Mouse (Mus musculus) limb, embryonic 14.5 days (tissue): Measurements from ENCODE around the gene Tmco4. TPM values are rescaled to one million over a fixed set of nuclear protein-coding genes. Genes with fewer than 3 reads are reported as not detected.

ENCODE experiments used
- ATAC-seq: fragments of 200-750 bp; cut with Nextera tagmentation; 2 replicates; pipeline ENCODE4 v1.8.0; 2017; ENCODE audit warnings: low read depth, moderate number of reproducible peaks, moderate TSS enrichment; ENCODE audit not compliant: low FRiP score
- DNase-seq: peaks from one replicate; pipeline ENCODE4 v3.0.0-alpha.2; 2015; ENCODE audit warnings: low spot score
- H3K27ac ChIP-seq: fragments of 300-500 bp; sonication (generic); replicated peaks from 2 replicates; pipeline ENCODE4 v1.5.1; 2014; ENCODE audit warnings: low read depth, mild to moderate bottlenecking, low read length, moderate library complexity, mixed read lengths
- H3K27me3 ChIP-seq: fragments of 300-500 bp; sonication (generic); 2 replicates; pipeline ENCODE4 v1.6.1; 2014; ENCODE audit warnings: low read length, mixed read lengths; ENCODE audit not compliant: control insufficient read depth, insufficient read depth
- H3K36me3 ChIP-seq: fragments of 300-500 bp; sonication (generic); 2 replicates; pipeline ENCODE4 v1.6.1; 2014; ENCODE audit warnings: mild to moderate bottlenecking, low read length, moderate library complexity, mixed read lengths; ENCODE audit not compliant: control insufficient read depth, insufficient read depth
- H3K4me1 ChIP-seq: fragments of 300-500 bp; sonication (generic); 2 replicates; pipeline ENCODE4 v1.6.1; 2014; ENCODE audit warnings: antibody characterized with exemption, low read length, mixed read lengths; ENCODE audit not compliant: control insufficient read depth, insufficient read depth
- H3K4me2 ChIP-seq: fragments of 300-500 bp; sonication (generic); replicated peaks from 2 replicates; pipeline ENCODE4 v1.6.1; 2014; ENCODE audit warnings: low read depth, mild to moderate bottlenecking, low read length, moderate library complexity; ENCODE audit not compliant: severe bottlenecking
- H3K4me3 ChIP-seq: fragments of 300-500 bp; sonication (generic); replicated peaks from 2 replicates; pipeline ENCODE4 v1.5.1; 2014; ENCODE audit warnings: low read length
- H3K9ac ChIP-seq: fragments of 300-500 bp; sonication (generic); 2 replicates; pipeline ENCODE4 v1.6.1; 2014; ENCODE audit warnings: mild to moderate bottlenecking, low read depth, low read length, moderate library complexity; ENCODE audit not compliant: severe bottlenecking
- H3K9me3 ChIP-seq: fragments of 300-500 bp; sonication (generic); 2 replicates; pipeline ENCODE4 v1.6.1; 2016; ENCODE audit warnings: low read length; ENCODE audit not compliant: control insufficient read depth
- POLR2A ChIP-seq: fragments of 200-500 bp; IDR thresholded peaks from 2 replicates; pipeline ENCODE4 v1.8.0; 2012; ENCODE audit warnings: inconsistent platforms, mild to moderate bottlenecking, moderate library complexity, borderline replicate concordance; ENCODE audit not compliant: insufficient read depth, insufficient read length; ENCODE audit errors: extremely low read depth
- WGBS: fragments of 180-500 bp; shearing (Covaris S2); extraction: QIAGEN DNeasy Blood & Tissue Kit; methylation state at CpG from one replicate; pipeline ENCODE4 v1.1.7; 2014; 5-methylcytosine and 5-hydroxymethylcytosine counted together
- polyA plus RNA-seq, 2 experiments: library from polyadenylated mRNA; depleted of rRNA in 1 of 2; stranded (reverse) in 1 of 2; unstranded in 1 of 2; fragments of >200 nt; fragmentation: Nextera tagmentation in 1 of 2; extraction: Ambion mirVana in 1 of 2; gene quantifications; 2 replicates each; pipeline versions ENCODE4 v1.2.1 to v1.2.3; 2012 to 2014

Tmco4 gene
- polyA plus RNA-seq, 2 experiments = 4.2 to 4.7 TPM

- Histone ChIP-seq H3K4me2 (no peak overlapping the region), H3K4me1 (no peaks in the 10 kb centered on the region), H3K27ac (no peak overlapping the region), H3K27me3 (no peaks in the 10 kb centered on the region), H3K9me3 (no peaks in the 10 kb centered on the region), H3K36me3 (no peaks in the 10 kb centered on the region), H3K4me3 (no peak overlapping the region), H3K9ac (no peak overlapping the region)
- no peak for DNase-seq
- no peak for TF ChIP-seq POLR2A
- no peak for ATAC-seq
- WGBS = 62% methylated on average over 3 of the region's 3 CpGs
Measured at GRCm38 (mm10) chr4:139055744-139056143, 83.1 kb downstream of the Tmco4 start.

GRCm38 (mm10) chr4:139057291-139057690 is 84.6 kb downstream of the Tmco4 start:
- no peak for ATAC-seq
- Histone ChIP-seq H3K36me3 (no peaks in the 10 kb centered on the region), H3K4me2 (no peak overlapping the region), H3K9ac (no peak overlapping the region), H3K4me3 (no peak overlapping the region), H3K27me3 (no peaks in the 10 kb centered on the region), H3K27ac (no peak overlapping the region), H3K4me1 (no peaks in the 10 kb centered on the region), H3K9me3 (no peaks in the 10 kb centered on the region)
- 65% methylated on average over 5 of the region's 5 CpGs for WGBS
- TF ChIP-seq POLR2A = no peak
- no peak for DNase-seq

GRCm38 (mm10) chr4:139058029-139058428 is 85.3 kb downstream of the Tmco4 start:
- no peak overlapping the region for H3K9ac ChIP-seq
- H3K27ac ChIP-seq = no peak overlapping the region
- TF ChIP-seq POLR2A = no peak
- DNase-seq (no peak), ATAC-seq (no peak)
- no peaks in the 10 kb centered on the region for H3K9me3 ChIP-seq
- no peaks in the 10 kb centered on the region for H3K4me1 ChIP-seq
- H3K36me3 ChIP-seq = no peaks in the 10 kb centered on the region
- no peak overlapping the region for H3K4me3 ChIP-seq
- 88% methylated on average over 5 of the region's 5 CpGs for WGBS
- no peaks in the 10 kb centered on the region for H3K27me3 ChIP-seq
- no peak overlapping the region for H3K4me2 ChIP-seq

- H3K9me3 ChIP-seq = no peaks in the 10 kb centered on the region
- no peak for TF ChIP-seq POLR2A
- no peak overlapping the region for H3K4me3 ChIP-seq
- H3K4me1 ChIP-seq = no peaks in the 10 kb centered on the region
- no peak overlapping the region for H3K27ac ChIP-seq
- no peak overlapping the region for H3K9ac ChIP-seq
- peak; percentile 72 for DNase-seq
- 4% methylated on average over 7 of the region's 7 CpGs for WGBS
- H3K36me3 ChIP-seq = no peaks in the 10 kb centered on the region
- no peak overlapping the region for H3K4me2 ChIP-seq
- H3K27me3 ChIP-seq = no peaks in the 10 kb centered on the region
- ATAC-seq = no peak
Measured at GRCm38 (mm10) chr4:139059569-139059968, 86.9 kb downstream of the Tmco4 start.

- no peak for TF ChIP-seq POLR2A
- Histone ChIP-seq H3K36me3 (no peaks in the 10 kb centered on the region), H3K27ac (no peak overlapping the region), H3K4me3 (no peak overlapping the region), H3K27me3 (no peaks in the 10 kb centered on the region), H3K4me2 (no peak overlapping the region), H3K9ac (no peak overlapping the region), H3K4me1 (no peaks in the 10 kb centered on the region), H3K9me3 (no peaks in the 10 kb centered on the region)
- 83% methylated on average over 5 of the region's 5 CpGs for WGBS
- DNase-seq = no peak
- no peak for ATAC-seq
Measured at GRCm38 (mm10) chr4:139064831-139065230, 92.1 kb downstream of the Tmco4 start.

GRCm38 (mm10) chr4:139068287-139068686 is 95.6 kb downstream of the Tmco4 start:
- Histone ChIP-seq H3K36me3 (no peaks in the 10 kb centered on the region), H3K27ac (no peak overlapping the region), H3K4me2 (no peak overlapping the region), H3K4me3 (no peak overlapping the region), H3K9me3 (no peaks in the 10 kb centered on the region), H3K27me3 (peaks cover 6% of the 10 kb centered on the region), H3K4me1 (no peaks in the 10 kb centered on the region), H3K9ac (no peak overlapping the region)
- ATAC-seq = no peak
- DNase-seq = no peak
- 29% methylated on average over 4 of the region's 4 CpGs for WGBS
- TF ChIP-seq POLR2A = no peak
